Mouse (Mus musculus) embryo, embryonic 10.5 days (tissue): ENCODE data around the gene Bfsp1.

ENCODE experiments used
- DNase-seq: peaks from one replicate; pipeline ENCODE4 v3.0.0-alpha.2; 2015; ENCODE audit warnings: low spot score

Bfsp1 gene

DNA sequence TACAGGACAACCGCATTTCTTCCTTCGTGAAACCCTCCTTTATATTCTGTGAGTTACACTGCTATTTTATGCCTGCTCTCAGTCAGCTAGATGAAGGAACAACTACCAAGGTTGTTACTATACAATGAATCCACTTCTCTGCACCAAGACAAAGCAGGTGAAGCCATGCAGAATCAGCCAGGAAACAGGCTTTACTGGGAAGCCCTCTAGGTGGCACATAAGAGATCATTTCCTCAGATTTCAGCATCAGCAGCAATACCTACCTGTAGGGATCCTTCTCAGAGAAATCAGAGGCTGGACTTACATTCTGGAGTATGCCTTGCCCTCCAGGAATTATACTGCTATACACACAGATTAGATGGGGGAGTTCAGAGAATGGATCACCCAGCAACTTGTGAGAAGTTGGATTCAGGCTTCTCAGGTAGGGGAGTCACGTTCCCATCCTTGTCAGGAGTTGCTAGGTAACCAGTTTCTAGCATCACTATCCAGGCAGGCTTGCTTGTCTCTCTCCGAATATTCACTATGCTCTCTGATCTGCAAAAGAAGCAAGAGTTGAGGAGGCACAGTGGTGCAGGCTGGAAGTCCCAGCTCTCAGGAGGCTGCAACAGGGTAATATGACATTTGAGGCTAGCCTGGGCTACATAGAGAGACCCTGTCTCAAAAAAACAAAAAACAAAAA, 66.5 kb downstream of the Bfsp1 start:
- no peak for DNase-seq

DNA sequence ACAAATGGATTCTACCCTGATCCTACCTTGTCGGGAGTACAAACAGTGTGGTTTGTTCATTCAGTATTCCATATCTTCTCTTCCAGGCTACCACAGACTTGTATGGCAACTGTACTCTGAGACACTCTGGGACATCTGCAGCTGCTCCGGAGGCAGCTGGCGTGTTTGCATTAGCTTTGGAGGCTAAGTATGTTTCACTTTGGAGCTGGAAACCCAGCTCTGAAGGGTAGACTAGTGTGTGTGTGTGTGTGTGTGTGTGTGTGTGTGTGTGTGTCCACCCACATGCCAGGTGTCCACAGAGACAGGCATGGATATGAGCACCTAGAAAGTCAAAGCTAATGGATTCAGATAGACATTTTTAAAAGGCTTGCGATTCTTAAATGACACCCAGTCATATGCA, 67.1 kb downstream of the Bfsp1 start:
- no peak for DNase-seq

DNA sequence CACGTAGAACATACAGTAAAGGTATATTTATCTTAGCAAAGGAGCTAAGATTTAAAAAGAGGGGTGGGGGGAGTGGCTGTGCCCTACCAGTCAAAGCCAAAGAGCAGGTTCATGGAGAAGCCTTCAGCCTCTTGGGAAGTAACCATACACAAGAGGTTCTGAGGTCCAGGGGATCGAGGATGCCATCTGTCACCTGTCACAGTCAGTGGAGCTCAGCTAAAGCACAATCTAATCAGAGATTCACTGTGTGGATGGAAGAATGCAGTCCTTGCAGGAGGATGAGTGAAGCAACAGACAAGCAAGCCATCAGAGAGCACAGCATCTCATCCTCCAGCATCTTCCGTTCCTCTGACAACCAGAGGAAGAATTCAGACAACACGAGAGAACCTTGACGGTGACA, 73.1 kb downstream of the Bfsp1 start:
- no peak for DNase-seq

DNA sequence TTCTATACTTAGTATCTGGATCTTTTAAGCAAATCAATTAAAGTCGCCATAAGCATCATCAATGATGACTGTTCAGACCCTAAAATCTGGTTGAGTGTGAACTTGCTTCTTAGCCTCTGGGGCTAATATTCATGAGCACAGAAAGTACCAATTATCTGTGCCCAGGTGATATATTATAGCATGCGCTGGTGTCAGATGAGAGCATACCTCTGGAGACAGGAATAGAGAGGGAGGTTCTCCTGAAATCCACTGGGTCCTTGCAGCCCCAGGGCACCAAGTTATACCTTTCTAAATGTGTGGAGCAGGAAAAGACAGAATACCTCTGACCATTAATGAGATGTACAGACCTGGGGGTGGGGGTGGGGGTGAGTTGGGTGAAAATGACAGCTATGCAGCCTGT, 82.7 kb downstream of the Bfsp1 start:
- DNase-seq: no peak
